Mouse (Mus musculus) hindbrain, embryonic 12.5 days (tissue): ENCODE measurements around the gene Hoxa7. TPM values are rescaled to one million over a fixed set of nuclear protein-coding genes. Genes with fewer than 3 reads are reported as not detected.

ENCODE experiments used
- ATAC-seq: fragments of 200-750 bp; cut with Nextera tagmentation; 2 replicates; pipeline ENCODE4 v1.8.0; 2017; ENCODE audit warnings: moderate TSS enrichment; ENCODE audit not compliant: low FRiP score
- H3K27ac ChIP-seq: fragments of 300-500 bp; sonication (generic); 2 replicates; pipeline ENCODE4 v1.5.1; 2016; ENCODE audit warnings: mild to moderate bottlenecking
- H3K27me3 ChIP-seq: fragments of 300-500 bp; sonication (generic); 2 replicates; pipeline ENCODE4 v1.6.1; 2016; ENCODE audit warnings: mild to moderate bottlenecking
- H3K36me3 ChIP-seq: fragments of 300-500 bp; sonication (generic); 2 replicates; pipeline ENCODE4 v1.6.1; 2016; ENCODE audit warnings: mild to moderate bottlenecking
- H3K4me1 ChIP-seq: fragments of 300-500 bp; sonication (generic); 2 replicates; pipeline ENCODE4 v1.6.1; 2016
- H3K4me2 ChIP-seq: fragments of 300-500 bp; sonication (generic); replicated peaks from 2 replicates; pipeline ENCODE4 v1.6.1; 2016; ENCODE audit warnings: mild to moderate bottlenecking
- H3K4me3 ChIP-seq: fragments of 300-500 bp; sonication (generic); 2 replicates; pipeline ENCODE4 v1.5.1; 2016; ENCODE audit warnings: mild to moderate bottlenecking
- H3K9ac ChIP-seq: fragments of 300-500 bp; sonication (generic); 2 replicates; pipeline ENCODE4 v1.6.1; 2016; ENCODE audit warnings: mild to moderate bottlenecking, moderate library complexity
- H3K9me3 ChIP-seq: fragments of 300-500 bp; sonication (generic); replicated peaks from 2 replicates; pipeline ENCODE4 v1.6.1; 2016; ENCODE audit warnings: mild to moderate bottlenecking
- WGBS: fragments of 180-500 bp; shearing (Covaris S2); methylation state at CpG from one replicate; pipeline ENCODE4 v1.1.7; 2016; 5-methylcytosine and 5-hydroxymethylcytosine counted together
- polyA plus RNA-seq: library from polyadenylated mRNA; unstranded; fragments of >200 nt; fragmentation: Nextera tagmentation; extraction: Ambion mirVana; gene quantifications from 2 replicates; pipeline ENCODE4 v1.2.1, GENCODE M21; 2016

The Hoxa7 gene
- polyA plus RNA-seq, 1 experiment from 2014 or later, result 0.79 TPM

DNA sequence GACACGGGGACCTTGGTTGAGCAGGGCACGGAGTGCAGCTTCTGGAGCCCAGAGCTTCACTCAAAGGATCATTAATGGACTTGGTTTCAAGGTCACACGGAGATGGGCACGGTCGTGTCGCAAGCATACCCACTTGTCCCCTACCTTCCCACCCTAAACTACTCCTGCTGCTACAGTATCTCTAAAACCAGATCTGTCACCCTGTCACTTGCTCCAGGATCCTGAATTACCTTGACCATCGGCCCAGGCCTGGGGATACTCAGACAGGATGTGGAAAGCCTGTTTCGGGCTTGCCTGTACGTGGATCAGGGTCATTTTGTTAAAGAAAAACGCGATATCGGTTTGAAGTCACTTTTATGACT lies 12.0 kb downstream of the Hoxa7 start:
- peaks cover 11% of the 10 kb centered on the region for H3K4me1 ChIP-seq
- no peak overlapping the region for H3K4me3 ChIP-seq
- H3K4me2 ChIP-seq, result no peak overlapping the region; the same call in 1 of the 2 replicates
- no peak for ATAC-seq
- no peak overlapping the region for H3K27ac ChIP-seq
- H3K9me3 ChIP-seq, result no peaks in the 10 kb centered on the region
- WGBS, result 9% methylated on average over 12 of the region's 12 CpGs
- H3K27me3 ChIP-seq, result peaks cover 98% of the 10 kb centered on the region
- H3K36me3 ChIP-seq, result no peaks in the 10 kb centered on the region
- no peak overlapping the region for H3K9ac ChIP-seq

DNA sequence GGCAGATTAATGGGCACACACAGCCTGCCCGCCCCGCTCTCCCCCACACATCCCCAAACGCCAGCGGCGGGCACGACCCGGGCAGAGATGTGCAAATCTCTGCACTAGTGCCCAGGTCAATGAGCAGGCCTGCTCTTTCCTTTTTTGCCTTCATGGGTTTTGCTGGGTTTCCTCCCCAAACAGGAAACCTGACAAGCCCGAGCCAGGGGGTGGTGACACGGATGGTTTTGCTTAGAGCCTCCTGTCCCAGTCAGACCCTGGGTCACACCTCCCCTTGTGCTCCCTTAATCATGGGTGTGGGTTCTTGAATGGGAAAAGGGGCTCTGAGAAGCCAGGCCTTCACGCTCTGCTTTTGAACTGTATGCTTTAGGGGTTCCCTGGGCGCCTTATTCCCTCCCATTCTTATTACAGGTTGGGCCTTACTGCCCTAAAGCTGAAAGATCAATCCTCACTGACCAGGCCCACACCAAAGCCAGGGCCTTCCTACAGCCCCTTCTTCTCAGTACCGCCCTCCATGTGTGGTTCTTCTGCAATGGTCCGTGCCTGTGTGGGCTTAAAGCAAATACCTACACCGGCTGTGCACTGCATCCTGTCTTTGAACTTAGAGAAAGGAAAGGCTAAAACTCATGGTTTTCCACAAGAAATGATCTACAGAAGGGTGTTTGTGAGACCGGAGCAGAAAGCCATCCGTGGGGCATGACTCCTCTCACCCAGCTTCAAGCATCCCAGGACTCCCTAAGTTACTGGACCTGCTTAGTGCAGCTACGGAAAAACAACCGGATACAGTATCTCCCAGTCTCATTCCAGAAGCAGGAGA lies 12.6 kb downstream of the Hoxa7 start:
- 3% methylated on average over 18 of the region's 18 CpGs for WGBS
- H3K4me3 ChIP-seq, result peak overlapping the region; percentile 25
- H3K4me1 ChIP-seq, result peaks cover 11% of the 10 kb centered on the region
- H3K27ac ChIP-seq, result no peak overlapping the region; the same call in 1 of the 2 replicates
- no peak for ATAC-seq
- H3K4me2 ChIP-seq, result peak overlapping the region; percentile 46
- H3K36me3 ChIP-seq, result no peaks in the 10 kb centered on the region
- H3K9me3 ChIP-seq, result no peaks in the 10 kb centered on the region
- no peak overlapping the region for H3K9ac ChIP-seq
- peaks cover 97% of the 10 kb centered on the region for H3K27me3 ChIP-seq

DNA sequence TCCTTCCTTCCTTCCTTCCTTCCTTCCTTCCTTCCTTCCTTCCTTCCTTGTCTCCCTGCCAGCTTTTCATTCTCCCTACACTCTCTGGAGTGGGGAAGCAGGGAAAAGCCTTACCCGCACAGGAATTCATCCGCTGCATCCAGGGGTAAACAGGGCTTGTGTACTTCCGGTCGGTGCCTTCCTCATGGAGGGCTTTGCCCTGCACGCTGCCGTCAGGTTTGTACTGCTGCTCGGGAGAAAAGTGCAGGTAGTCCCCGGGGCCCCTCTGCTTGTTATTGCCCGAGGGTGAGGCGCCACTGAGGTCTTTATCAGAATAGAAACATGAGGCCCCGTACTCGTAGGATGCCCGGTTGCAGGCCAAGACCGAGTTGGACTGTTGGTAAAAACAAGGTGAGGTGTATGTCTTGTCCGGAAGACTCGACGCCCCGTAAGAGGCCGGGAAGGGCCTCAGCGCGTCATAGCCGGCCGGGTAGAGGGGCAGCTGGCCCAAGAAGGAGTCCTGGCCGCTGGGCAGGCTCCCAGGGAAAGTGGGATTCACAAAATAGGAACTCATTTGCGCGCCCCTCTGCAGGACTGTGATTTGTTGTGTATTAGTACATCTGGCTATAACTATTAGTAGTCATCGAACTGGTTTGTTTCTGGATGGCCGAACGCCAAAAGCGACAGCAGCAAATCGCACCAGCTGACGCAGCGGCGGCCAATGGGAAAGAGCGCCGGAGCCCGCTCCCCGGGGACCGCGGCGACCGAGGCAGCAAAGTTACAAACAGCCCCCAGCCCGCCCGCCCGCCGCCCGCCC lies 13.4 kb downstream of the Hoxa7 start, which contains the start of gene Hoxa6:
TSS of gene Hoxa6 (minus strand) at position 651 of the 796 bp plus-strand sequence.
- no peaks in the 10 kb centered on the region for H3K9me3 ChIP-seq
- no peak for ATAC-seq
- WGBS, result 1% methylated on average over 46 of the region's 47 CpGs
- no peaks in the 10 kb centered on the region for H3K36me3 ChIP-seq
- H3K4me1 ChIP-seq, result peaks cover 20% of the 10 kb centered on the region
- H3K4me2 ChIP-seq, result peak within 1 kb of the TSS; percentile 46
- peaks cover 97% of the 10 kb centered on the region for H3K27me3 ChIP-seq
- H3K27ac ChIP-seq, result peak within 1 kb of the TSS; percentile 32
- H3K9ac ChIP-seq, result 0 out of 2 replicates have a peak within 1 kb of the TSS, but pooled peaks have one; percentile 38
- peak within 1 kb of the TSS; percentile 47 for H3K4me3 ChIP-seq

DNA sequence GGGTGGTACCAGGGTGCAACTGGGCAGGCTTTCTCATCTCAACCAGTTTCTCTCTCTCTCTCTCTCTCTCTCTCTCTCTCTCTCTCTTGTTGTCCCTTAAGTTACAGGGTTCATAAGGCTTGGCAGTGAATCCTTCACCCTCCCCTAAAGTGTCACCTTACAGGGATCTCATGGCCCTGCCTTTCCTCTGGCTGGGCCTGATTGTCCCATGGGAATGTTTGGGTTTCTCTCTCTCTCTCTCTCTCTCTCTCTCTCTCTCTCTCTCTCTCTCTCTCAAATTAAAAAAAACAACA lies 14.0 kb downstream of the Hoxa7 start:
- ATAC-seq, result no peak
- H3K4me2 ChIP-seq, result peak overlapping the region; percentile 46
- no peak overlapping the region for H3K9ac ChIP-seq
- H3K4me1 ChIP-seq, result peaks cover 17% of the 10 kb centered on the region
- no peaks in the 10 kb centered on the region for H3K9me3 ChIP-seq
- peaks cover 97% of the 10 kb centered on the region for H3K27me3 ChIP-seq
- H3K4me3 ChIP-seq, result peak overlapping the region; percentile 47; the same call in 1 of the 2 replicates
- H3K27ac ChIP-seq, result no peak overlapping the region
- no peaks in the 10 kb centered on the region for H3K36me3 ChIP-seq

DNA sequence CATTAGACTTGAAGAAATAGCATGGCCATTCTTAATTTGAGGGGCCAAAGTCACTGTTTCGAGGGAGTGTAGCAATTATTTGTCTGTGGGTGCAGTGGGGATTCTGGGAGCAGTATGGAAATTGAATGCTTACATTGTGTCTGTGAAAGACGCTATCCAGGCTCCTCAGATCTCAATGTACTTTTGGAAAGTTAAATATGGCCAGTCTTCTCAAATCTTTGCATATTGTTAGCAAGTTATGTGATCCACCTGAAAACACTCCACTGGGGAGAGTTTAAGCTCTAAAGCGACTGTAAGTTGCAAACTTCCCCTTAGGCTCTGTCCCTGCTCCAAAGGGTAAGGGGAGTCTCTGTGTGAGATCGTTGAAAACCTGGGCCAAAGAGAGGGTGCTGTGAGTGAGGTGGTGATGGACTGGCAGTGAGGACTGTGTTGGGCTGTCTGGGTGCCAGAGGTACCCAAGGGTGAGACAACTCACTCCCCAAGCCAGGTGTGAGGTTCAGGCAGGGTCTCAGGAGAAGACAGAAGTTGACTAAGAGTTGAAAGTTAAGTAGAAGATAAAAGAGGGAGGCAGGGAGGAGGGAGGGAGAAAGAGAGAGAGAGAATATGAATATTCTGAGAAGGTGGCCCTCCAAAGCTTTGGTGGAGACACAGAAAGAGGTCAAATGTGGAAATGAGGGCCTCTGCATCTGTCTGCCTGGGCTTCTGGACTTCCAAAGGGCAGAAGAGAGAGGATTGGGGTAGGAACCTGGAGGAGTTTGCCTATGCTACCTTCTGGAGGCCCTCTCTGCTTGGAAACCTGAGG lies 14.6 kb downstream of the Hoxa7 start:
- Histone ChIP-seq H3K4me1 (peaks cover 17% of the 10 kb centered on the region), H3K27ac (no peak overlapping the region), H3K4me2 (peak overlapping the region; percentile 46)

DNA sequence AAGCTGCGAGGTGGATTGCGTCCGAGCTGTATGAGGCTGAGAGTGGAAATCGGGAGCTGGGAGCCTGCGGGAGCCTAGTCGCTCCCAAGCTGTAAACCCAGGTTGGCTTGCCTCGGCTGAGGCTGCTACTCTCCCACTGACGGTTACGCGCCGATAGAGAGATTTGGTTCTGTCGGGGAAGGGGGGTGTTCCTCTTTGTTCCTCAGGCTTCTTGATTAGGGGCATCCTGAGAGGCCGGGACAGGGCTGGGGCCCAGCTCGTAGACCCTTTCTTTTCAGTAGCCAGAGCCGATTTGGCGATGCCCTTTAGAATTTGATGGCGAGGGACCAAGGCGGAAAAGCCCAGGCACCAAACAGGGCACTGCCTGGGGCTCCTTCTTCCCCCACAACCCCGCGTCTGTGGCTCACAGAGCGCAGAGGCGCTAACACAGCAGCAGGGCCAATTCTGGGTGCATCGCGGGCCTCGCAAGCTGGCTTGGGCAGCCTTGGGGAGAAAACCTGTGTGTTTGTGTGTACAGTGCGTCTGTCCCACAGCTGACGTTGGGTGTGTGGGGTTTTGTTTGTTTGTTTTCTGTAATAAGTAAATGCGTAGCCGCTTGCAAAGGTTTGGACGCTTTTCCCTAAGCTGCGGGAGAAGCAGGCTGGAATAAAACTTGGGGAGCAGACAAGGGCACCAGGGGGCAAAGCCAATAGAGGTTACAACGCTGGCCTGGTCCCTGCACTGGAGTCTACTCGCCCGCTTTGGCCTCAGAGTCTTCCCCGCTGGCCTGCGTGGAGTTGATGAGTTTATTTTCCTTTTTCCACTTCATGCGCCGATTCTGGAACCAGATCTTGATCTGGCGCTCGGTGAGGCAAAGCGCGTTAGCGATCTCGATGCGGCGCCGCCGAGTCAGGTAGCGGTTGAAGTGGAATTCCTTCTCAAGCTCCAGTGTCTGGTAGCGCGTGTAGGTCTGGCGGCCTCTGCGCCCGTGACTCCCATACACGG lies 15.7 kb downstream of the Hoxa7 start:
- peaks cover 96% of the 10 kb centered on the region for H3K27me3 ChIP-seq
- peak overlapping the region; percentile 56 for H3K9ac ChIP-seq
- H3K4me1 ChIP-seq, result peaks cover 14% of the 10 kb centered on the region
- peak overlapping the region; percentile 46 for H3K4me2 ChIP-seq
- H3K9me3 ChIP-seq, result no peaks in the 10 kb centered on the region
- no peaks in the 10 kb centered on the region for H3K36me3 ChIP-seq
- no peak for ATAC-seq
- peak overlapping the region; percentile 71 for H3K27ac ChIP-seq
- H3K4me3 ChIP-seq, result peak overlapping the region; percentile 47
- WGBS, result under 1% methylated on average over 55 of the region's 55 CpGs

More for the DNA sequence above, 14.6 kb downstream of the Hoxa7 start:
- ATAC-seq, result no peak
- no peaks in the 10 kb centered on the region for H3K36me3 ChIP-seq
- H3K27me3 ChIP-seq, result peaks cover 96% of the 10 kb centered on the region
- no peak overlapping the region for H3K9ac ChIP-seq
- no peaks in the 10 kb centered on the region for H3K9me3 ChIP-seq
- peak overlapping the region; percentile 47 for H3K4me3 ChIP-seq
- 1% methylated on average over 4 of the region's 4 CpGs for WGBS

DNA sequence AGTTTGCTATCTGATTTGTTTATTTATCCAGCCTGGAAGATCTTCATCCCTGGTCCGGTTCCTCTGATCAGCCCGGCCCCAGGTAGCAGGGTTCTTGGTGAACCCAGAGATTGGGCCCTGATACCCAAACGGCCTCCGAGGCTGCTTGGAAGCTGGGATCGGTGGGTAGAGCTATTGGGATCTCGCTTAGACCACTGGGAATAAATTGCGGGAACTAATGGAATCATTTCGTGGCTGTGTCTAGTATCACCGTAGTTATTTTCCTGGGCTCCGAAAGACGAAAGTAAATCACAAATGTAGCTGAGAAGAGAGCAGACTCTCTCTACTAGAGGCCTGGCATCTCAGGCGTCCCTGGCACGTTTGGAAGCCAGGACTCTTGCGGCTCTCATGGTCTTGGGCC lies 16.4 kb downstream of the Hoxa7 start:
- peak overlapping the region; percentile 47 for H3K4me3 ChIP-seq
- ATAC-seq, result no peak
- no peaks in the 10 kb centered on the region for H3K9me3 ChIP-seq
- peaks cover 14% of the 10 kb centered on the region for H3K4me1 ChIP-seq
- H3K4me2 ChIP-seq, result peak overlapping the region; percentile 46
- H3K9ac ChIP-seq, result peak overlapping the region; percentile 56
- 4% methylated on average over 14 of the region's 14 CpGs for WGBS
- no peaks in the 10 kb centered on the region for H3K36me3 ChIP-seq
- H3K27me3 ChIP-seq, result peaks cover 98% of the 10 kb centered on the region
- H3K27ac ChIP-seq, result peak overlapping the region; percentile 71

DNA sequence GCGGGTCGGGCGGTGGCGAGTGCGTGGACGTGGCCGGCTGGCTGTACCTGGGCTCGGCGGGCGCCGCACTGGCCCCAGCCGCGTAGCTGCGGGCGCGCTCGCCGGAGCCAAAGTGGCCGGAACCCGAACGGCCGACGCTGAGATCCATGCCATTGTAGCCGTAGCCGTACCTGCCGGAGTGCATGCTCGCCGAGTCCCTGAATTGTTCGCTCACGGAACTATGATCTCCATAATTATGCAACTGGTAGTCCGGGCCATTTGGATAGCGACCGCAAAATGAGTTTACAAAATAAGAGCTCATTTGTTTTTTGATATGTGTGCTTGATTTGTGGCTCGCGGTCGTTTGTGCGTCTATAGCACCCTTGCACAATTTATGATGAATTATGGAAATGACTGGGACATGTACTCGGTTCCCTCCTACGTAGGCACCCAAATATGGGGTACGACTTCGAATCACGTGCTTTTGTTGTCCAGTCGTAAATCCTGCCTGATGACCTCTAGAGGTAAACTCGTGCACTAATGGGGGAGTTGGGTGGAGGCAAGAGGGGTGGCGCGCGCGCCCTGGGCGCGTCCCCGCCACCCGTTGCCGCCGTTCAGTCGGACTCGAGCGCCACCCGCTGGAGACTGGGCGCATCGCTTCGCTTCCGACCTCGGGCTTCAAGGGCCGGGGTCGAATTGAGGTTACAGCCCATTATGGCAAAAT lies 17.5 kb downstream of the Hoxa7 start, which contains the start of gene Hoxa5:
TSS of gene Hoxa5 (minus strand) at position 538 of the 703 bp plus-strand sequence.
- Histone ChIP-seq H3K36me3 (no peaks in the 10 kb centered on the region), H3K4me2 (peak within 1 kb of the TSS; percentile 46), H3K27me3 (peaks cover 98% of the 10 kb centered on the region), H3K9ac (peak within 1 kb of the TSS; percentile 65), H3K27ac (peak within 1 kb of the TSS; percentile 80), H3K9me3 (no peaks in the 10 kb centered on the region), H3K4me3 (peak within 1 kb of the TSS; percentile 47), H3K4me1 (peaks cover 14% of the 10 kb centered on the region)
- peak; percentile 20 for ATAC-seq
- under 1% methylated on average over 64 of the region's 65 CpGs for WGBS

DNA sequence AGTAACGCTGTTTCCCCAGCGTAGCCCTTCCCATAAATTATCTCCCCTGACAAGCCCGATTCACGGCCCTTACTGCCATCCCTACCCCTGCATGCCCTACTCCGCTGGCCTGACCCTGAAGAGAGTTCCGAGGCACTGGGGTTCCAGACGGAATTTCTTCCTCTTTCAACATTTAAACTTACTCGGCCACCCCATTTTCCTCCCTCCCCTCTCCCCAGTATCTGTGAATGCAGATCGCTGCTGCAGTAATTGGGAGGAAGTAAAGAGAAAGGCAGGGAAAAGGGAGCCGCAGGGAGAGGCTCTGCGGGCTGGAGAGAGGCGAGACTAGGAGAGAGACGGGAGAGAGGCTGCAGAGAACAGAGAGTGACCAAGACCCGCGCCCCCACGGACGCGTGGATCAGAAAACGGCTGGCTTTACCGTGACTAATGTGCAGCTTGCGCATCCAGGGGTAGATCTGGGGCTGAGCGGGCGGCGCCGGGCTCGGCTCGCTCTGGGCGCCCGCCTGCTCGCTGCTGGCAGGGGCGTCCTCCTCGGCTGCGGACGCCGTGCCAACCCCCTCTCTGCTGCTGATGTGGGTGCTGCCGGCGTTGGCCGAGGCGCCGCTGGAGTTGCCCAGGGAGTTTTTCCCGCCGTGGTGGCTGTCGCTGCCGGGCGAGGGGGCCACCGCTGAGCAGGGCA lies 18.1 kb downstream of the Hoxa7 start:
- Histone ChIP-seq H3K27ac (peak overlapping the region; percentile 80), H3K27me3 (peaks cover 97% of the 10 kb centered on the region), H3K4me1 (peaks cover 10% of the 10 kb centered on the region), H3K9me3 (no peaks in the 10 kb centered on the region), H3K4me3 (peak overlapping the region; percentile 47), H3K9ac (peak overlapping the region; percentile 65), H3K36me3 (no peaks in the 10 kb centered on the region), H3K4me2 (peak overlapping the region; percentile 46)
- peak; percentile 63 for ATAC-seq
- WGBS, result under 1% methylated on average over 46 of the region's 46 CpGs

DNA sequence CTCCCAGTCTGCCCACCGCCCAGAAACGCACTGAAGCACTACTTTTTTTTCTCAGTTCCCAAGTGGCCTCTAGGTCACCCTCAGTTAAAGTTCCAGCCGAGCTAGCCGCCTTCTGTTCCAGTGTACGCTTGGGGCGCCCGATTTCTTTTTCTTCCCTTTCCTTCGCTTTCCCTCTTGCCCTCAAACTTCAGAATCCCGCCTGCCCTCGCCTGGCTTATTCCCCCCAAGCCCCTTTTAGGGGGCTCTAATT lies 18.6 kb downstream of the Hoxa7 start:
- Histone ChIP-seq H3K4me1 (peaks cover 9% of the 10 kb centered on the region), H3K27me3 (peaks cover 97% of the 10 kb centered on the region), H3K36me3 (no peaks in the 10 kb centered on the region), H3K27ac (peak overlapping the region; percentile 80), H3K9me3 (no peaks in the 10 kb centered on the region), H3K9ac (peak overlapping the region; percentile 65), H3K4me3 (peak overlapping the region; percentile 47), H3K4me2 (peak overlapping the region; percentile 46)
- WGBS, result 1% methylated on average over 10 of the region's 10 CpGs
- ATAC-seq, result no peak
